Mouse (Mus musculus) layer of hippocampus, adult 8-10 months (tissue): Measurements from ENCODE around the gene Fbxo27. TPM values are rescaled to one million over a fixed set of nuclear protein-coding genes. Genes with fewer than 3 reads are reported as not detected.
A peak's percentile ranks its signal among the peaks of the same experiment; 100 is the strongest.

Experiments used
- DNase-seq, 2 experiments: peaks; one replicate each; pipeline ENCODE4 v3.0.0; 2022; ENCODE audit warnings: low spot score in 2 of 2
- total RNA-seq, 4 experiments: library from RNA; stranded (reverse); gene quantifications; 2 replicates each; pipeline ENCODE4 v1.2.4; 2022

Fbxo27 gene
- total RNA-seq, 4 experiments from 2014 or later, result 16.1 to 30.5 (median 22.7) TPM

- no peak for DNase-seq
These were observed 10.0 kb downstream of the Fbxo27 start for GRCm38 (mm10) chr7:28702601-28703143.

- no peak for DNase-seq
These were observed 16.8 kb downstream of the Fbxo27 start for GRCm38 (mm10) chr7:28709454-28709853.

- DNase-seq, result no peak
These were observed 18.3 kb downstream of the Fbxo27 start for GRCm38 (mm10) chr7:28710962-28711361.

GRCm38 (mm10) chr7:28714667-28715066 is 22.0 kb downstream of the Fbxo27 start:
- DNase-seq, result peak in 1 of 2 experiments; percentile 41

GRCm38 (mm10) chr7:28715598-28715997 is 22.9 kb downstream of the Fbxo27 start:
- no peak for DNase-seq

- no peak for DNase-seq
These were observed 24.1 kb downstream of the Fbxo27 start, which contains the start of gene Fbxo17 for GRCm38 (mm10) chr7:28716590-28717281. Gene Fbxo17 (plus strand): TSS chr7:28716804.

- no peak for DNase-seq
These were observed 25.1 kb downstream of the Fbxo27 start for GRCm38 (mm10) chr7:28717726-28718125.

- no peak for DNase-seq
These were observed 26.5 kb downstream of the Fbxo27 start for GRCm38 (mm10) chr7:28719159-28719558.

- no peak for DNase-seq
These were observed 27.0 kb downstream of the Fbxo27 start for GRCm38 (mm10) chr7:28719650-28720049.

- DNase-seq, result no peak
These were observed 28.3 kb downstream of the Fbxo27 start for GRCm38 (mm10) chr7:28720753-28721537.

- DNase-seq, result no peak
These were observed 29.4 kb downstream of the Fbxo27 start for GRCm38 (mm10) chr7:28722079-28722478.

GRCm38 (mm10) chr7:28724613-28725012 is 32.0 kb downstream of the Fbxo27 start:
- DNase-seq, result no peak

GRCm38 (mm10) chr7:28726600-28726999 is 34.0 kb downstream of the Fbxo27 start:
- peak; percentile 78 to 87 for DNase-seq

- peak; percentile 60 to 75 for DNase-seq
These were observed 35.1 kb downstream of the Fbxo27 start for GRCm38 (mm10) chr7:28727649-28728340.

- DNase-seq, result no peak
These were observed 39.9 kb downstream of the Fbxo27 start for GRCm38 (mm10) chr7:28732341-28733142.

- no peak for DNase-seq
These were observed 40.6 kb downstream of the Fbxo27 start for GRCm38 (mm10) chr7:28733211-28733610.

- no peak for DNase-seq
These were observed 43.1 kb downstream of the Fbxo27 start for GRCm38 (mm10) chr7:28735701-28736100.

- DNase-seq, result no peak
These were observed 47.2 kb downstream of the Fbxo27 start for GRCm38 (mm10) chr7:28739829-28740228.

- DNase-seq, result no peak
These were observed 48.3 kb downstream of the Fbxo27 start for GRCm38 (mm10) chr7:28740949-28741348.

- no peak for DNase-seq
These were observed 48.7 kb downstream of the Fbxo27 start for GRCm38 (mm10) chr7:28741368-28741708.
